Mouse (Mus musculus) stomach, embryonic 16.5 days (tissue): ENCODE measurements around the gene Fgd3. TPM values are rescaled to one million over a fixed set of nuclear protein-coding genes. Genes with fewer than 3 reads are reported as not detected.

Source experiments
- ATAC-seq: fragments of 200-750 bp; cut with Nextera tagmentation; 2 replicates; pipeline ENCODE4 v1.8.0; 2017; ENCODE audit warnings: moderate number of reproducible peaks, moderate TSS enrichment; ENCODE audit not compliant: insufficient read depth, low FRiP score
- H3K27ac ChIP-seq: fragments of 300-500 bp; sonication (generic); 2 replicates; pipeline ENCODE4 v1.5.1; 2014; ENCODE audit warnings: low read length
- H3K27me3 ChIP-seq: fragments of 300-500 bp; sonication (generic); 2 replicates; pipeline ENCODE4 v1.6.1; 2014; ENCODE audit warnings: low read length, control low read depth, mixed read lengths; ENCODE audit not compliant: control insufficient read depth, insufficient read depth
- H3K36me3 ChIP-seq: fragments of 300-500 bp; sonication (generic); 2 replicates; pipeline ENCODE4 v1.6.1; 2014; ENCODE audit warnings: low read length; ENCODE audit not compliant: control insufficient read depth, insufficient read depth
- H3K4me1 ChIP-seq: fragments of 300-500 bp; sonication (generic); 2 replicates; pipeline ENCODE4 v1.6.1; 2014; ENCODE audit warnings: low read length, control low read depth, mixed read lengths; ENCODE audit not compliant: control insufficient read depth, insufficient read depth
- H3K4me2 ChIP-seq: fragments of 300-500 bp; sonication (generic); 2 replicates; pipeline ENCODE4 v1.6.1; 2014; ENCODE audit warnings: low read depth, low read length, mixed read lengths
- H3K4me3 ChIP-seq: fragments of 300-500 bp; sonication (generic); replicated peaks from 2 replicates; pipeline ENCODE4 v1.5.1; 2014; ENCODE audit warnings: mild to moderate bottlenecking, low read length
- H3K9ac ChIP-seq: fragments of 300-500 bp; sonication (generic); 2 replicates; pipeline ENCODE4 v1.6.1; 2014; ENCODE audit warnings: low read length
- H3K9me3 ChIP-seq: fragments of 300-500 bp; sonication (generic); replicated peaks from 2 replicates; pipeline ENCODE4 v1.6.1; 2016; ENCODE audit warnings: low read length, control low read depth; ENCODE audit not compliant: control insufficient read depth
- WGBS: fragments of 180-500 bp; shearing (Covaris S2); extraction: QIAGEN DNeasy Blood & Tissue Kit; methylation state at CpG from one replicate; pipeline ENCODE4 v1.1.7; 2014; 5-methylcytosine and 5-hydroxymethylcytosine counted together
- polyA plus RNA-seq: library from polyadenylated mRNA; unstranded; fragments of >200 nt; fragmentation: Nextera tagmentation; extraction: Ambion mirVana; gene quantifications from 2 replicates; pipeline ENCODE4 v1.2.1, GENCODE M21; 2015

The Fgd3 gene
- polyA plus RNA-seq, 1 experiment from 2014 or later: 0.40 TPM

DNA sequence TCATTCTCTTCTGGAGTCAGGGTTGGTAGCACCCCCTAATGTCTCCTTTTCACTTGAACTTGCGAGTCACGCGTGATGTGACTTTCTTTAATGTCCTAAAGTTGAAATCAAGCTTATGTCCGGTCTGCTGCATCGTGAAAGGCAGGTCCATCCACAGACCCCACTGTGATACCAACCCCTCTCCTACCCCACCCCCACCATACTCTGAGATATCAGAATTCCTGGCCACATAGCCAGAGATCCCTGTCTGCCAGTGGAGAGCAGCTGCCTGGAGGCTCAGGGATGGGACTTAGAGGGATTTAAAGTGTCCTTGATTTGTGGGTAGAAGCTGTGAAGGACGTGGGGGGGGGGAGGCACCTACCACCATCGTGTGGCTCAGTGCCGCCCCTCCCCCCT lies 71.6 kb downstream of the Fgd3 start, which contains the start of gene Susd3:
Gene Susd3 (minus strand): TSS at position 240 of the 396 bp plus-strand sequence.
- H3K9ac ChIP-seq: peak within 1 kb of the TSS; percentile 54; the same call in 1 of the 2 replicates
- H3K4me1 ChIP-seq: peaks cover 5% of the 10 kb centered on the region; the same call in 1 of the 2 replicates
- peak within 1 kb of the TSS; percentile 71 for H3K4me2 ChIP-seq
- peak within 1 kb of the TSS; percentile 45 for H3K4me3 ChIP-seq
- H3K27ac ChIP-seq: no peak within 1 kb of the TSS
- 14% methylated on average over 7 of the region's 8 CpGs for WGBS
- H3K9me3 ChIP-seq: no peaks in the 10 kb centered on the region
- no peaks in the 10 kb centered on the region for H3K36me3 ChIP-seq
- peaks cover 16% of the 10 kb centered on the region for H3K27me3 ChIP-seq
- ATAC-seq: no peak

GRCm38 (mm10) chr13:49247740-49248466 lies 72.2 kb downstream of the Fgd3 start:
- H3K27me3 ChIP-seq: peaks cover 16% of the 10 kb centered on the region
- ATAC-seq: peak; percentile 53
- peak overlapping the region; percentile 54; the same call in 1 of the 2 replicates for H3K9ac ChIP-seq
- no peaks in the 10 kb centered on the region for H3K9me3 ChIP-seq
- no peaks in the 10 kb centered on the region for H3K36me3 ChIP-seq
- no peak overlapping the region for H3K27ac ChIP-seq
- H3K4me3 ChIP-seq: peak overlapping the region; percentile 45
- peak overlapping the region; percentile 71 for H3K4me2 ChIP-seq
- 2% methylated on average over 58 of the region's 58 CpGs for WGBS
- H3K4me1 ChIP-seq: peaks cover 5% of the 10 kb centered on the region; the same call in 1 of the 2 replicates

DNA sequence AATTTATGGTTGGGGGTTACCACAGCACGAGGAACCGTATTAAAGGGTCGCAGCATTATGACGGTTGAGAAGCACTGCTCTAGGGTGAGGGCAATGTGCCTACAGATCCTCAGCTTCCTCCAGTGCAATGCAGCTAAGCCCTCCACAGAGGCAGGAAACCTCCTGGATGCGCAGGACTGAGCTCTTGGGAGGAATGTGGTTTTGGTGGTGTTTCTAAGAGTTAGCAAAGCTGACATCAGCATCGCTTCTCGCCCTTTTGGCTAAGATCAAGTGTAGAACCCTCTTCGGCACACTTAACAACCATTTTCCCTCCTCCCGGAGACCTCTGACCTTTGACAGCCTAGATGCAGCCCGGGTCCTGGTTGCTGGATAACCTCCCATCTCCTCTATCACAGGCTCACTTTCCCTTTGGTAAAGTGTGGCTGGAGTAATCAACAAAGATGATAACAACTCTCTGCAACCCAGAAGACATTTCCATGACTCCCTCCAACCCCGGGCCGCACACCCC lies 72.8 kb downstream of the Fgd3 start:
- Histone ChIP-seq H3K27ac (no peak overlapping the region), H3K36me3 (no peaks in the 10 kb centered on the region), H3K27me3 (peaks cover 16% of the 10 kb centered on the region), H3K4me3 (peak overlapping the region; percentile 45), H3K4me1 (peaks cover 5% of the 10 kb centered on the region; the same call in 1 of the 2 replicates), H3K9me3 (no peaks in the 10 kb centered on the region), H3K9ac (no peak overlapping the region; the same call in 1 of the 2 replicates), H3K4me2 (peak overlapping the region; percentile 71)
- 38% methylated on average over 12 of the region's 12 CpGs for WGBS
- no peak for ATAC-seq

GRCm38 (mm10) chr13:49246626-49247025 lies 73.5 kb downstream of the Fgd3 start:
- Histone ChIP-seq H3K4me2 (no peak overlapping the region), H3K4me3 (no peak overlapping the region)
- 69% methylated on average over 2 of the region's 2 CpGs for WGBS

GRCm38 (mm10) chr13:49246011-49246410 lies 74.1 kb downstream of the Fgd3 start:
- H3K36me3 ChIP-seq: no peaks in the 10 kb centered on the region
- no peak overlapping the region for H3K4me3 ChIP-seq
- H3K9me3 ChIP-seq: no peaks in the 10 kb centered on the region
- 71% methylated on average over 3 of the region's 3 CpGs for WGBS
- no peak overlapping the region for H3K27ac ChIP-seq
- H3K27me3 ChIP-seq: peaks cover 16% of the 10 kb centered on the region
- peaks cover 5% of the 10 kb centered on the region; the same call in 1 of the 2 replicates for H3K4me1 ChIP-seq
- no peak for ATAC-seq
- H3K9ac ChIP-seq: no peak overlapping the region
- H3K4me2 ChIP-seq: no peak overlapping the region

More at GRCm38 (mm10) chr13:49246626-49247025, 73.5 kb downstream of the Fgd3 start:
- no peaks in the 10 kb centered on the region for H3K9me3 ChIP-seq
- ATAC-seq: no peak
- peaks cover 16% of the 10 kb centered on the region for H3K27me3 ChIP-seq
- no peak overlapping the region for H3K27ac ChIP-seq
- H3K9ac ChIP-seq: no peak overlapping the region
- H3K36me3 ChIP-seq: no peaks in the 10 kb centered on the region
- peaks cover 5% of the 10 kb centered on the region; the same call in 1 of the 2 replicates for H3K4me1 ChIP-seq

DNA sequence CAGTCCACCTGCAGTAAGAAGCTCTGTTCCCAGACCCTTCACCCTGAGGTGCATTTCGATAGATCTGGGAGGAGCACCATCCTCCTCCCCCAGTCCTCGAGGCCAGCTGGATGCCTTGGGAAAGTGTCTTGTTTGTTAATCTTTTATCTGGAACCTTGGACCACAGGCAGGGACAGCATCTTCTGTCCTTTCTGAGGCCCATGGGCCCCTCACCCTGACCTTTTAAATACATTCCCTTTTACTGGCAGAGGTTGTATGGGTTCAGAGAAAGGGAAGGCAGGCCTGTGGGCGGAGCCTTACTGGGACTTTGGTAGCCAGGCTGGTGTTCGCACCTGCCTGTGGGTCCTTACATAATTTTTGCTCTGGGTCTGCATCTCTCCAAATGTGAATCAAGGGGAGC lies 74.9 kb downstream of the Fgd3 start:
- peaks cover 16% of the 10 kb centered on the region for H3K27me3 ChIP-seq
- no peak overlapping the region for H3K4me2 ChIP-seq
- 61% methylated on average over 4 of the region's 4 CpGs for WGBS
- no peak overlapping the region for H3K27ac ChIP-seq
- H3K4me1 ChIP-seq: peaks cover 5% of the 10 kb centered on the region; the same call in 1 of the 2 replicates
- no peak overlapping the region for H3K4me3 ChIP-seq
- H3K9me3 ChIP-seq: no peaks in the 10 kb centered on the region
- no peaks in the 10 kb centered on the region for H3K36me3 ChIP-seq
- ATAC-seq: no peak
- H3K9ac ChIP-seq: no peak overlapping the region

- Histone ChIP-seq H3K4me1 (peaks cover 4% of the 10 kb centered on the region; the same call in 1 of the 2 replicates), H3K27ac (no peak overlapping the region), H3K9ac (no peak overlapping the region), H3K9me3 (no peaks in the 10 kb centered on the region), H3K27me3 (peaks cover 16% of the 10 kb centered on the region), H3K36me3 (no peaks in the 10 kb centered on the region), H3K4me2 (no peak overlapping the region), H3K4me3 (no peak overlapping the region)
- WGBS: 91% methylated on average over 2 of the region's 2 CpGs
- no peak for ATAC-seq
Observed at GRCm38 (mm10) chr13:49243492-49243891, 76.6 kb downstream of the Fgd3 start.

DNA sequence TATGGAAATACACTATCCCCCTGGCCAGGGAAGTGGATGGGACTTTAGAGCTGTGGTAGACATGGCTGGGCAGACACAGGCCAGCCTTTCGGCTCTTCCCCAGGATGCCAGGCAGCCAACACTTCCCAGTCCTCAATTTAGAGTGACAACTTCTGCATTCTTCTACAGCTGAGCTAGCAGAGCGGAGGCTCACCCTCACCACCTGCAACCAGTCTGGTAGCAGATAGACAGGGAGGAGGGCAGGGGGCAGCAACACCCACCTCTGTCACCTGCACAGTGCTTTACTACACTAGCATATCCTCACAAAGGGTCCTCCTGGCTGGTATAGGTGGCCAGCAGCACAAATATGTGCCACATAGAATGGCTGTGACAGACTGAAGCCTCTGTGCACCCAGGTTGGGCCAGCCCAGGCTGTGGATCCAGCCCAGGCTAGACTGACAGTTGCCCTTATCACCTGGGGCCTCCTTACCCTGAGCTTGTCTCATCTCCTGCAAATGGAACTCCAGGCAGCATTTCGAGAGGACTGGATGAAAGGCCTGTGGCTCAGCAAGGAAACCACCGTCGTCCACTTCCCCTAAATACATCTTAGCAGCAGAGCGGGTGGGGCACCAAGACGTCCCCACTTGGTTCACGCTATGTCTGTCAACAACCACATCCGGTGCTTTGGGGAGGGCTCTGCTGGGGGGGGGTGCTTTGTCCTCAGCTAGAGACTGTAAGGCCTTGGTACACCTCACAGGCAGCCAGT lies 77.6 kb downstream of the Fgd3 start:
- 68% methylated on average over 9 of the region's 9 CpGs for WGBS
- H3K27ac ChIP-seq: no peak overlapping the region

GRCm38 (mm10) chr13:49238737-49239136 lies 81.4 kb downstream of the Fgd3 start:
- Histone ChIP-seq H3K4me1 (no peaks in the 10 kb centered on the region), H3K9ac (no peak overlapping the region), H3K9me3 (no peaks in the 10 kb centered on the region), H3K4me2 (no peak overlapping the region), H3K27me3 (no peaks in the 10 kb centered on the region), H3K4me3 (no peak overlapping the region), H3K36me3 (no peaks in the 10 kb centered on the region), H3K27ac (no peak overlapping the region)
- ATAC-seq: no peak
- 93% methylated on average over 8 of the region's 8 CpGs for WGBS

More for the DNA sequence above, 77.6 kb downstream of the Fgd3 start:
- Histone ChIP-seq H3K4me1 (no peaks in the 10 kb centered on the region), H3K36me3 (no peaks in the 10 kb centered on the region), H3K4me2 (no peak overlapping the region), H3K27me3 (peaks cover 10% of the 10 kb centered on the region), H3K4me3 (no peak overlapping the region), H3K9me3 (no peaks in the 10 kb centered on the region), H3K9ac (no peak overlapping the region)
- peak; percentile 19; the same call in 1 of the 2 replicates for ATAC-seq
